Mouse (Mus musculus) liver, postnatal 0 days (tissue): Measurements from ENCODE around the gene Exo5.

Experiments used
- CTCF ChIP-seq: sonication (generic); IDR thresholded peaks from 2 replicates; pipeline ENCODE4 v1.5.1; 2016; ENCODE audit warnings: antibody characterized with exemption, low read depth
- EP300 ChIP-seq: IDR thresholded peaks from 2 replicates; pipeline ENCODE4 v1.6.1; 2016; ENCODE audit warnings: antibody characterized with exemption, low read depth, mild to moderate bottlenecking

GRCm38 (mm10) chr4:120930736-120931135, 5.9 kb upstream of the Exo5 start:
- TF ChIP-seq CTCF (no peak), EP300 (no peak)
